Mouse (Mus musculus) embryonic fibroblast, embryonic 13.5 days (primary cell): Measurements from ENCODE around the gene Hoxc10.

ENCODE experiments used
- CTCF ChIP-seq: IDR thresholded peaks from 2 replicates; pipeline ENCODE4 v1.5.1; 2011; ENCODE audit warnings: mild to moderate bottlenecking, control low read depth, low read length, moderate library complexity, borderline replicate concordance; ENCODE audit not compliant: insufficient read depth
- POLR2A ChIP-seq: IDR thresholded peaks from 2 replicates; pipeline ENCODE4 v1.6.1; 2011; ENCODE audit warnings: low read depth, mild to moderate bottlenecking, control low read depth, low read length, moderate library complexity

DNA sequence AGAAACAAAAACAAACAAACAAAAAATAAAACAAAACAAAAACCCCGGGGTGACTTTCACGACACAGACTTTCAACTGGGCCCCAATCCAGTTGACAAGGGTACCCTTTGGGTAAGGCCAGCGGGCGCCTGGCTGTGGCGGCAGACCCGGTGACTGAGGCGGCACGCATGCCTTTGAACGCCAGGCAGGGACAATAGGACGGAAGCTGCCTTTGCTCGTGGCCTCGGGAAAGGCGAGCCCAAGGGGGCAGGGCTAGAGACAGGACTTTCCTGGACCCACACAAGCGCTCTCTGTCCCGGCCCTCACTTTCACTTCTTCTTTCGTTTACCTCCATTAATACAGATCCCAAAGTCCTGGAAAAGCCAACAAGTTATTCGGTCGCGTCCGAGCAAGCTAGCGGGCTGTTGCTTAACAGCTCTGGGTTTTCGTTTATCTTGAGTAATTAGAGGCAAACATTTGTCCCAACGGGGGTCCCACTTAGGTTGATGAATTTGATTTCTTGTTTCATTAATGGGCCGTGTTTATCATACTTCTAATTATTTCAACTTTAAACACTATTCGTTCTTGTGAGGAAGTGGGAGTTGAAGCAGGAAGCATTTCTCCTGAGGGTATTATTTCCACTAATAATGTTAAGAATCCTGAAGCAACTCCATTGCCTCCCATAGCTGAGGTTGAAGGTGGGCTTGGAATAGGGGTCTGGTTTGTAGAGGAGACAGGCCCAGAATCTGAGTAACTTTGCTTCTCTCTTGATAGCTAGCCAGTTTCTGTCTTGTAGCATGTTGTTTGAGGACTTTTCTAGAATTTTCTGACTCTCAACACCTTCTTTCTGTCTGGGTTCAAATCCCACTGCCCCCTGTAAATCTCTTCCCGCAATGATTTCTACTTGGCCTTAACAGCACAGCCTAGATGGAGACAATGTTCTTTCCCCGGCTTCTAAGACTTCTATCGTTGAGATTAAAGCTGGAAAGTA, 2.6 kb upstream of the Hoxc10 start:
- no peak for TF ChIP-seq CTCF
- no peak for TF ChIP-seq POLR2A
